Mouse (Mus musculus) limb, embryonic 15.5 days (tissue): ENCODE data around the gene Ephb1. TPM values are rescaled to one million over a fixed set of nuclear protein-coding genes. Genes with fewer than 3 reads are reported as not detected.

Experiments used
- ATAC-seq: fragments of 200-750 bp; cut with Nextera tagmentation; 2 replicates; pipeline ENCODE4 v1.8.0; 2017; ENCODE audit warnings: low read depth, moderate TSS enrichment; ENCODE audit not compliant: insufficient number of reproducible peaks, low FRiP score, low TSS enrichment
- H3K27ac ChIP-seq: fragments of 300-500 bp; sonication (generic); 2 replicates; pipeline ENCODE4 v1.5.1; 2015; ENCODE audit warnings: moderate library complexity, mild to moderate bottlenecking, inconsistent platforms
- H3K27me3 ChIP-seq: fragments of 300-500 bp; sonication (generic); 2 replicates; pipeline ENCODE4 v1.6.1; 2015; ENCODE audit warnings: inconsistent platforms
- H3K36me3 ChIP-seq: fragments of 300-500 bp; sonication (generic); 2 replicates; pipeline ENCODE4 v1.6.1; 2015; ENCODE audit warnings: inconsistent platforms
- H3K4me1 ChIP-seq: fragments of 300-500 bp; sonication (generic); 2 replicates; pipeline ENCODE4 v1.6.1; 2015; ENCODE audit warnings: inconsistent platforms
- H3K4me2 ChIP-seq: fragments of 300-500 bp; sonication (generic); 2 replicates; pipeline ENCODE4 v1.6.1; 2015; ENCODE audit warnings: mild to moderate bottlenecking, inconsistent platforms
- H3K4me3 ChIP-seq: fragments of 300-500 bp; sonication (generic); 2 replicates; pipeline ENCODE4 v1.5.1; 2015; ENCODE audit warnings: mild to moderate bottlenecking, inconsistent platforms
- H3K9ac ChIP-seq: fragments of 300-500 bp; sonication (generic); 2 replicates; pipeline ENCODE4 v1.6.1; 2015; ENCODE audit warnings: inconsistent platforms
- H3K9me3 ChIP-seq: fragments of 300-500 bp; sonication (generic); 2 replicates; pipeline ENCODE4 v1.6.1; 2016; ENCODE audit warnings: inconsistent platforms
- WGBS: fragments of 180-500 bp; shearing (Covaris S2); methylation state at CpG from one replicate; pipeline ENCODE4 v1.1.7; 2015; 5-methylcytosine and 5-hydroxymethylcytosine counted together
- polyA plus RNA-seq: library from polyadenylated mRNA; unstranded; fragments of >200 nt; fragmentation: Nextera tagmentation; extraction: Ambion mirVana; gene quantifications from 2 replicates; pipeline ENCODE4 v1.2.1, GENCODE M21; 2015

Ephb1 gene
- polyA plus RNA-seq, 1 experiment from 2014 or later: 2.5 TPM

- WGBS: 88% methylated on average over 2 of the region's 2 CpGs
- no peaks in the 10 kb centered on the region for H3K4me1 ChIP-seq
- ATAC-seq: no peak
- no peak overlapping the region for H3K4me2 ChIP-seq
- H3K9me3 ChIP-seq: no peaks in the 10 kb centered on the region
- no peaks in the 10 kb centered on the region for H3K27me3 ChIP-seq
- H3K36me3 ChIP-seq: no peaks in the 10 kb centered on the region
- no peak overlapping the region for H3K27ac ChIP-seq
- H3K4me3 ChIP-seq: no peak overlapping the region
- H3K9ac ChIP-seq: no peak overlapping the region
Measured at GRCm38 (mm10) chr9:102367796-102368195, 13.3 kb upstream of the Ephb1 start.

GRCm38 (mm10) chr9:102365536-102365935, 11.0 kb upstream of the Ephb1 start:
- Histone ChIP-seq H3K27me3 (no peaks in the 10 kb centered on the region), H3K9me3 (no peaks in the 10 kb centered on the region), H3K36me3 (no peaks in the 10 kb centered on the region), H3K4me1 (no peaks in the 10 kb centered on the region), H3K4me3 (no peak overlapping the region), H3K9ac (no peak overlapping the region), H3K27ac (no peak overlapping the region), H3K4me2 (no peak overlapping the region)
- ATAC-seq: no peak
- 92% methylated on average over 2 of the region's 2 CpGs for WGBS

- Histone ChIP-seq H3K36me3 (no peaks in the 10 kb centered on the region), H3K9me3 (no peaks in the 10 kb centered on the region), H3K9ac (no peak overlapping the region), H3K4me1 (peaks cover 3% of the 10 kb centered on the region), H3K27ac (no peak overlapping the region), H3K4me3 (no peak overlapping the region), H3K4me2 (no peak overlapping the region), H3K27me3 (peaks cover 35% of the 10 kb centered on the region)
- no peak for ATAC-seq
- WGBS: 87% methylated on average over 6 of the region's 6 CpGs
Measured at GRCm38 (mm10) chr9:102359311-102359710, 4.8 kb upstream of the Ephb1 start.

GRCm38 (mm10) chr9:102358711-102359110, 4.2 kb upstream of the Ephb1 start:
- H3K9ac ChIP-seq: no peak overlapping the region
- peaks cover 41% of the 10 kb centered on the region for H3K27me3 ChIP-seq
- H3K36me3 ChIP-seq: no peaks in the 10 kb centered on the region
- WGBS: 76% methylated on average over 3 of the region's 3 CpGs
- no peak overlapping the region for H3K4me2 ChIP-seq
- H3K9me3 ChIP-seq: no peaks in the 10 kb centered on the region
- H3K4me3 ChIP-seq: no peak overlapping the region
- peaks cover 9% of the 10 kb centered on the region for H3K4me1 ChIP-seq
- no peak overlapping the region for H3K27ac ChIP-seq
- ATAC-seq: no peak

- Histone ChIP-seq H3K4me3 (no peak overlapping the region), H3K27me3 (peaks cover 48% of the 10 kb centered on the region), H3K36me3 (no peaks in the 10 kb centered on the region), H3K9me3 (no peaks in the 10 kb centered on the region), H3K9ac (no peak overlapping the region), H3K4me2 (no peak overlapping the region), H3K27ac (no peak overlapping the region), H3K4me1 (peaks cover 16% of the 10 kb centered on the region)
- no peak for ATAC-seq
- WGBS: 79% methylated on average over 6 of the region's 6 CpGs
Measured at GRCm38 (mm10) chr9:102358011-102358410, 3.5 kb upstream of the Ephb1 start.

GRCm38 (mm10) chr9:102356516-102356915, 2.0 kb upstream of the Ephb1 start:
- no peak for ATAC-seq
- Histone ChIP-seq H3K4me2 (no peak overlapping the region), H3K9me3 (no peaks in the 10 kb centered on the region), H3K27me3 (peaks cover 63% of the 10 kb centered on the region), H3K4me3 (no peak overlapping the region), H3K27ac (no peak overlapping the region), H3K9ac (no peak overlapping the region), H3K4me1 (peaks cover 28% of the 10 kb centered on the region), H3K36me3 (no peaks in the 10 kb centered on the region)
- 68% methylated on average over 10 of the region's 10 CpGs for WGBS

GRCm38 (mm10) chr9:102355726-102356125, 1.2 kb upstream of the Ephb1 start:
- H3K27me3 ChIP-seq: peaks cover 71% of the 10 kb centered on the region
- peaks cover 28% of the 10 kb centered on the region for H3K4me1 ChIP-seq
- H3K9ac ChIP-seq: no peak overlapping the region
- ATAC-seq: no peak
- H3K4me2 ChIP-seq: no peak overlapping the region
- no peak overlapping the region for H3K4me3 ChIP-seq
- H3K36me3 ChIP-seq: no peaks in the 10 kb centered on the region
- WGBS: 61% methylated on average over 3 of the region's 3 CpGs
- H3K9me3 ChIP-seq: no peaks in the 10 kb centered on the region
- H3K27ac ChIP-seq: no peak overlapping the region

GRCm38 (mm10) chr9:102353636-102354491, 629 bp downstream of the Ephb1 start:
- peak overlapping the region; percentile 99 for H3K4me2 ChIP-seq
- peaks cover 90% of the 10 kb centered on the region for H3K27me3 ChIP-seq
- WGBS: under 1% methylated on average over 70 of the region's 70 CpGs
- H3K9me3 ChIP-seq: no peaks in the 10 kb centered on the region
- 0 out of 2 replicates have a peak, but pooled peaks have one; percentile 4 for ATAC-seq
- peak overlapping the region; percentile 48 for H3K9ac ChIP-seq
- H3K36me3 ChIP-seq: no peaks in the 10 kb centered on the region
- H3K27ac ChIP-seq: no peak overlapping the region
- peaks cover 28% of the 10 kb centered on the region for H3K4me1 ChIP-seq
- peak overlapping the region; percentile 55 for H3K4me3 ChIP-seq

GRCm38 (mm10) chr9:102353056-102353635, 1.3 kb downstream of the Ephb1 start:
- Histone ChIP-seq H3K27me3 (peaks cover 94% of the 10 kb centered on the region), H3K4me2 (peak overlapping the region; percentile 99), H3K4me3 (peak overlapping the region; percentile 55), H3K36me3 (no peaks in the 10 kb centered on the region), H3K4me1 (peaks cover 28% of the 10 kb centered on the region), H3K27ac (no peak overlapping the region), H3K9me3 (no peaks in the 10 kb centered on the region), H3K9ac (no peak overlapping the region)
- ATAC-seq: no peak
- under 1% methylated on average over 38 of the region's 38 CpGs for WGBS

GRCm38 (mm10) chr9:102352186-102353055, 2.1 kb downstream of the Ephb1 start:
- 4% methylated on average over 30 of the region's 30 CpGs for WGBS
- H3K9ac ChIP-seq: no peak overlapping the region
- H3K9me3 ChIP-seq: no peaks in the 10 kb centered on the region
- no peaks in the 10 kb centered on the region for H3K36me3 ChIP-seq
- ATAC-seq: no peak
- H3K27ac ChIP-seq: no peak overlapping the region
- peaks cover 95% of the 10 kb centered on the region for H3K27me3 ChIP-seq
- H3K4me3 ChIP-seq: peak overlapping the region; percentile 55
- H3K4me2 ChIP-seq: peak overlapping the region; percentile 99
- peaks cover 28% of the 10 kb centered on the region for H3K4me1 ChIP-seq

- peaks cover 89% of the 10 kb centered on the region for H3K27me3 ChIP-seq
- WGBS: 9% methylated on average over 10 of the region's 10 CpGs
- H3K4me3 ChIP-seq: no peak overlapping the region
- H3K9ac ChIP-seq: no peak overlapping the region
- H3K4me2 ChIP-seq: no peak overlapping the region
- no peak for ATAC-seq
- H3K27ac ChIP-seq: no peak overlapping the region
- no peaks in the 10 kb centered on the region for H3K9me3 ChIP-seq
- peaks cover 28% of the 10 kb centered on the region for H3K4me1 ChIP-seq
- H3K36me3 ChIP-seq: no peaks in the 10 kb centered on the region
Measured at GRCm38 (mm10) chr9:102351721-102352120, 2.8 kb downstream of the Ephb1 start.
